Mouse (Mus musculus) spleen, postnatal 0 days (tissue): ENCODE measurements around the gene Ms4a14. TPM values are rescaled to one million over a fixed set of nuclear protein-coding genes. Genes with fewer than 3 reads are reported as not detected.

Experiments used
- polyA plus RNA-seq: library from polyadenylated mRNA; unstranded; fragments of >200 nt; fragmentation: Nextera tagmentation; extraction: Ambion mirVana; gene quantifications from 2 replicates; pipeline ENCODE4 v1.2.1, GENCODE M21; 2015

The Ms4a14 gene
- 0.13 and 0.17 TPM in 2 replicates for polyA plus RNA-seq

DNA sequence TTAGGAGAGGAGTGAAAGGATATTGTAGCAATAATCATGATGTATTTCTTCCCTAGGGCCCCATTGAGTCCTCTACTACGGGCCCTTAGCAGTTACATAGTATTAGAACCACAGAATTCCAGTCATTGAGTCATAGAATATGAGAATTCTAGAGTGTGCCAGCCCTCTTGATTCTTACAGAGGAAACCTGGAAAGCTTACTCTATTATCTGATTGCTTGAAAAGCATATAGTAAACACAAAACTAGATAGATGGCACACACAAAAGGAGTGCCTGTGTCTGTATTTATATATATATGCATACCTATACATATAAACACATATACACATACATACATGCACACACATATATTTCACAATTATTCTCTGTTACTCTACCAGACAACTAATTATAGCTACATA is at the start of gene Ms4a14:
TSS of gene Ms4a14 (minus strand) at position 101 of the 400 bp plus-strand sequence.

DNA sequence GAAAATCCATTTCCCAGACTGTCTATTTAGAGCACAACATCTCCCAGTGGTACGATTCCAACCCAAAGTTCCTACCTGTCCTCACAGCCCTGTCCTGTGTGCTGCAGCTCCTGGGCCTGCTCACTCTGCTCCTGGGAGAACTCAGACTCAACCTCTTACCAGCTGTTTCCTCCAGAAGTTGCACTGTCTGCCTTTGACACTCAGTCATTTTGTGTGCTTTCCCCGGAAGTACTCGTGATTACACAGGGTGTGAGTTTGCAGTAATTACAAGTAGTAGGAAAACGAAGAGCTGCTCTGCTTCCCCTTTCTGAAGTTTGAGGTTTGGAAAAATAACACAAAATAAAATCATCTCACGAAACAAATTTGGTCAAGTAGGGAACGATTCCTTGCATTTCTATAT is 21.7 kb upstream of the Ms4a14 start, which contains the start of gene Ms4a7:
TSS of gene Ms4a7 (minus strand) at position 215 of the 400 bp plus-strand sequence.

DNA sequence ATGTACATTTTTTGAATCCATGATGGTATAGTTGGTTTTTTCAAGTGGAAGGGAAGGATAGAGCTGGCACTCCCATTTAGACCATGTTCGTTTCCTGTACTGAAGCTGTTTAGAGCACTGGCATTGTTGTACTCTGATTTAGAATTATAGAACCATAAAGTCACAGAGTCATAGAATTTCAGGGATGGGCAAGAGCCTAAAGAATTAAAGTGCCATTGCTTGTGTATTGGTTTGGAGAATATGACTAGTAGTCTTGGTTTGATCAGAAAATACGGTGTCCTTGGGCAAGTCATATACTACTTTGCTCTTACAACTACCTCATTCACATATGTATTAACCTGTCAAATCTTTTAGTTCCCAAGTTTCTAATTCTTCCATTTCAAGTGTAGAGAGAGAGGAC is 30.5 kb downstream of the Ms4a14 start, which contains the start of gene Ms4a5:
TSS of gene Ms4a5 (minus strand) at position 101 of the 400 bp plus-strand sequence.

DNA sequence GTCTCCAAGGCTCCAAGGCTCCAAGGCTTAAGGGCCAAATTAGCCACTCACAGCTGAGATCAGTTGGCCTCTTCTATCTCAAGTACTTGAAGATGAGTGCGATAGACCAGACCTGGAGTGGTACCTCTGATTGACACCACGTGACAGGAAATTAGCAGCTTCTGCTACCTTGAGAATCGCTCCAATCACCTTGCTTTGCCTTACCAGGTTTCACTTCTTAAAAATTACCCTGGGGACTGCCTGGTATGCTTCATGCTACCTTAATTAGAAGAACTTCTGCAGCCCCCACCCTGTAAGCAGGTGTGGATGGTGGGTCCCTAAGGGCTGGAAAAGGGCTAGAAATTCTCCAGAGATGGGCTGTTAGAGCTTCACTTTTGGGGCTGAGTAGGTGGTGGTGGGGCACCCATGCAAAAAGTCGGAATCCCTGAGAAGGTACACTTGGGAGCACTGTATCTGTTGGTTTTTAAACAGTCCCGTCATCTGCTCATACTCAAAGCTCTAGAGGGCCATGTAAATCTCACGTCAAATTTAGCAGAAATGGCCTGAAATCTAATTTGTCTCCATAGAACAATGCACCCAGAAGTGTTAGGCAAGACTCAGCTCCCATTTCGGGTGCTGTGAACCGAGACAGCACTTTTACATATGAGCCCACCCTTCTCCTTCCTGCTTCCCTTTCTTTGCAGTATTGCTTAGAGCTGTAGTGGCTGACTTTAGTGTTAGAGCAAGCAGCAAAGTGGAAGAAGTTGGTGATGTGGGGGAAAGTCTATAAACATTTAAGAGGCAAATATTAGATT is 48.0 kb downstream of the Ms4a14 start, which contains the start of gene Ms4a1:
TSS of gene Ms4a1 (minus strand) at position 190 of the 794 bp plus-strand sequence.

Other genes with a start within 250 kb of the Ms4a14 start
- gene Ms4a8a, start 233.4 kb downstream of the Ms4a14 start, polyA plus RNA-seq, result 0.35 and 0.46 TPM in 2 replicates
- gene 1700017D01Rik, start 183.6 kb downstream of the Ms4a14 start, polyA plus RNA-seq, result not detected in 2 replicates
- gene 1700025F22Rik, start 149.1 kb downstream of the Ms4a14 start, polyA plus RNA-seq, result not detected in 2 replicates
- gene Ms4a13, start 117.7 kb downstream of the Ms4a14 start, polyA plus RNA-seq, result not detected in 2 replicates
- not detected in 2 replicates for gene Ms4a12, start 82.0 kb downstream of the Ms4a14 start, polyA plus RNA-seq
- gene Ms4a1, start 48.2 kb downstream of the Ms4a14 start, polyA plus RNA-seq, result 10.4 and 15.5 TPM in 2 replicates
- not detected in 2 replicates for gene Ms4a5, start 30.6 kb downstream of the Ms4a14 start, polyA plus RNA-seq
- 4.8 and 8.6 TPM in 2 replicates for gene Ms4a7, start 21.7 kb upstream of the Ms4a14 start, polyA plus RNA-seq
- gene Ms4a4a, start 61.1 kb upstream of the Ms4a14 start, polyA plus RNA-seq, result 10.1 and 15.8 TPM in 2 replicates
- gene Ms4a4c, start 90.3 kb upstream of the Ms4a14 start, polyA plus RNA-seq, result 4.9 and 6.1 TPM in 2 replicates
- gene Ms4a4b, start 129.1 kb upstream of the Ms4a14 start, polyA plus RNA-seq, result 7.8 and 15.8 TPM in 2 replicates
- gene Ms4a6c, start 154.9 kb upstream of the Ms4a14 start, polyA plus RNA-seq, result 19.5 and 30.6 TPM in 2 replicates
- gene Gm8369, start 171.5 kb upstream of the Ms4a14 start, polyA plus RNA-seq, result 2.3 and 3.2 TPM in 2 replicates
- 5.4 and 10.0 TPM in 2 replicates for gene Ms4a6b, start 202.1 kb upstream of the Ms4a14 start, polyA plus RNA-seq
- 4.6 and 6.3 TPM in 2 replicates for gene Ms4a4d, start 222.3 kb upstream of the Ms4a14 start, polyA plus RNA-seq